Mouse (Mus musculus): ENCODE results near the gene Col11a2. TPM values are rescaled to one million over a fixed set of nuclear protein-coding genes. Genes with fewer than 3 reads are reported as not detected.

Gene Col11a2
- polyA plus RNA-seq, 1 experiment = 6.4 TPM

DNA sequence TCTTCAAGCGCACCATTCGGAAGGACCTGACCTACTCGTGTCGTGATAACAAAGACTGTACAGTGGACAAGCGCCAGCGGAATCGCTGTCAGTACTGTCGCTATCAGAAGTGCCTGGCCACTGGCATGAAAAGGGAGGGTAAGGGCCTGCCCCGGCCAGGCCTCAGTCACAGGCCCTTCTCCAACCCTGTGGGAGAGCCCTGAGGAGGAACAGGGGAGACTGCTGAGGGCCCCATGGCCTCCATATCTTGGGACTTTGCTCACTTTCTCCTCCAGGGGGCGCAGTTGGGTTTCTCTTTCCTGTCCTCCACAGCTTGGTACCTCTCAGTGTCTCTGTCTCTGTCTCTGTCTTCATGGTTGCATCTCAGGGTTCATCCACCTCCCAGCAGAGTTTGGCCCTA, 5.2 kb upstream of the Col11a2 start:
- TF ChIP-seq POLR2A (IDR thresholded peaks at IDR 0.05; ENCODE audit: low read depth, low read length) (no peak), CTCF (IDR thresholded peaks at IDR 0.05; ENCODE audit: extremely low read depth, insufficient read depth, insufficient read length, insufficient replicate concordance) (peak; percentile 63; the same call in 1 of the 2 replicates)
- no peak overlapping the region for H3K27ac ChIP-seq (ENCODE audit: insufficient read depth, low read length)
- peaks cover 40% of the 10 kb centered on the region for H3K36me3 ChIP-seq (ENCODE audit: control insufficient read depth, insufficient read depth, low read length)
- H3K4me1 ChIP-seq (ENCODE audit: control insufficient read depth, insufficient read depth, insufficient read length) = peaks cover 10% of the 10 kb centered on the region; the same call in 1 of the 2 replicates
- H3K4me3 ChIP-seq (ENCODE audit: extremely low read depth, insufficient read depth, insufficient read length) = no peak overlapping the region
- peak; percentile 58 to 68 for DNase-seq (ENCODE audit: low read depth in 1 of 2, low spot score in 2 of 2)
- 82% methylated on average over 10 of the region's 10 CpGs for WGBS
- no peaks in the 10 kb centered on the region for H3K27me3 ChIP-seq (ENCODE audit: control insufficient read depth, insufficient read depth, low read length)

DNA sequence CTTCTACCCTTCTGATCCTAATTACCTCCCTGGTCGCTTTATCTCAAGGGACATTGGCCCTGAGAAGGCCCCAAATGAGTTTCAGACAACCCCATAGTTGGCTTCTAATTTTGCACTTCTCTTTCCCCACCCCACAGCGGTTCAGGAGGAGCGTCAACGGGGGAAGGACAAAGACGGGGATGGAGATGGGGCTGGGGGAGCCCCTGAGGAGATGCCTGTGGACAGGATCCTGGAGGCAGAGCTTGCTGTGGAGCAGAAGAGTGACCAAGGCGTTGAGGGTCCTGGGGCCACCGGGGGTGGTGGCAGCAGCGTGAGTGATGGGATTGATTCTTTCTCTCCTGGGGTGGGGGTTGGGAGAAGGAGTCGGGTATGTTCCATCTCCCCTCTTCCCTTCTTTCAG, 3.7 kb upstream of the Col11a2 start:
- Histone ChIP-seq H3K27ac (ENCODE audit: insufficient read depth, low read length) (no peak overlapping the region), H3K4me1 (ENCODE audit: control insufficient read depth, insufficient read depth, insufficient read length) (peaks cover 9% of the 10 kb centered on the region; the same call in 1 of the 2 replicates), H3K4me3 (ENCODE audit: extremely low read depth, insufficient read depth, insufficient read length) (no peak overlapping the region), H3K36me3 (ENCODE audit: control insufficient read depth, insufficient read depth, low read length) (peaks cover 31% of the 10 kb centered on the region), H3K27me3 (ENCODE audit: control insufficient read depth, insufficient read depth, low read length) (peaks cover 6% of the 10 kb centered on the region; the same call in 1 of the 2 replicates)
- WGBS = 95% methylated on average over 9 of the region's 9 CpGs
- no peak for DNase-seq (ENCODE audit: low read depth in 1 of 2, low spot score in 2 of 2)
- TF ChIP-seq POLR2A (IDR thresholded peaks at IDR 0.05; ENCODE audit: low read depth, low read length) (no peak), CTCF (IDR thresholded peaks at IDR 0.05; ENCODE audit: extremely low read depth, insufficient read depth, insufficient read length, insufficient replicate concordance) (no peak)

DNA sequence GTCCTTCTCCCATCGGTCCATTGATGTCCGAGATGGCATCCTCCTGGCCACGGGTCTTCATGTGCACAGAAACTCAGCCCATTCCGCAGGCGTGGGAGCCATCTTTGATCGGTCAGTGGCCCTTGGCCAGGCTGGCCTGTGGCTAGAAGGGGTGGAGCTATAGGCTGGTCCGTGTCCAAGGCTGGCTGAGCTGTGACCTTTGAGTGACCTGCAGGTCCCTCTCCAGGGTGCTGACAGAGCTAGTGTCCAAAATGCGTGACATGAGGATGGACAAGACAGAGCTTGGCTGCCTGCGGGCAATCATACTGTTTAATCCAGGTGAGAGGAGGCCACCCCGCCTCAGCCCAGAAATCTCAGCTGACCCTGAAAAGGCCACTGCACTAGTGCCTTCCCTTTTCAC, 2.6 kb upstream of the Col11a2 start:
- TF ChIP-seq CTCF (IDR thresholded peaks at IDR 0.05; ENCODE audit: extremely low read depth, insufficient read depth, insufficient read length, insufficient replicate concordance) (no peak), POLR2A (IDR thresholded peaks at IDR 0.05; ENCODE audit: low read depth, low read length) (no peak)
- peaks cover 31% of the 10 kb centered on the region for H3K36me3 ChIP-seq (ENCODE audit: control insufficient read depth, insufficient read depth, low read length)
- H3K27ac ChIP-seq (ENCODE audit: insufficient read depth, low read length) = no peak overlapping the region
- H3K27me3 ChIP-seq (ENCODE audit: control insufficient read depth, insufficient read depth, low read length) = peaks cover 6% of the 10 kb centered on the region; the same call in 1 of the 2 replicates
- H3K4me3 ChIP-seq (ENCODE audit: extremely low read depth, insufficient read depth, insufficient read length) = no peak overlapping the region
- no peak for DNase-seq (ENCODE audit: low read depth in 1 of 2, low spot score in 2 of 2)
- WGBS = 94% methylated on average over 10 of the region's 10 CpGs
- H3K4me1 ChIP-seq (ENCODE audit: control insufficient read depth, insufficient read depth, insufficient read length) = peaks cover 3% of the 10 kb centered on the region; the same call in 1 of the 2 replicates

DNA sequence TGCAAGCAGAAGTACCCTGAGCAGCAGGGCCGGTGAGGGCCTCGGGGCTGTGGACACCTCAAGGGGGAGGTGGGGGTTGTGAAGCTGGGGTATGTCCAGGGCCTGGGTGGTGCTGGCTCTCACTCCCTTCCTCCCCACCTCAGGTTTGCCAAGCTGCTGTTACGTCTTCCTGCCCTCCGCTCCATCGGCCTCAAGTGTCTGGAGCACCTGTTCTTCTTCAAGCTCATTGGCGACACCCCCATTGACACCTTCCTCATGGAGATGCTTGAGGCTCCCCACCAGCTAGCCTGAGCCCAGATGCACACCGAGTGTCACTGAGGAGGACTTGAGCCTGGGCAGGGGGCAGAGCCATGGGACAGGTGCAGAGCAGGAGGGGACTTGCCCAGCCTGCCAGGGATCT, 2.0 kb upstream of the Col11a2 start:
- peaks cover 31% of the 10 kb centered on the region for H3K36me3 ChIP-seq (ENCODE audit: control insufficient read depth, insufficient read depth, low read length)

DNA sequence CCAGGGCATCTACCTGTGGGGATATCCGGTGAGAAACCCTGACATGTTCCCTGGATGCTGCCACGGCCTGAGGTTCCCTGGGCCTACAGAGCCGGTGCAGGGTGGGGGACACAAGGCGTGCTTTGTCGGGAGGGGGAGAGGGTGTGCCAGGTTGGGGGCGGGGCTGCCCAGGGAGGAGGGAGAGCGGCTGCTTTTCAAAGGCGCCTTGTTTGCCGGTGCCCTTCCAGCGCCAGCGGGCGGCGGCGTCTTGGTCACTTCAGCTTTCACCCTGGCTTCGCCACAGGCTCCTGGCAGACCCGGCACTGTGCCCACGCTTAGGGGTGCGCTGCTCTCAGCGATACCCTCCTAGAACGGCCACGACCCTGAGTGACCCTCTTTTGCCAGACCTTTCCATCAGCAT, 797 bp upstream of the Col11a2 start:
- TF ChIP-seq POLR2A (IDR thresholded peaks at IDR 0.05; ENCODE audit: low read depth, low read length) = no peak
- TF ChIP-seq CTCF (IDR thresholded peaks at IDR 0.05; ENCODE audit: extremely low read depth, insufficient read depth, insufficient read length, insufficient replicate concordance) = no peak
- peaks cover 31% of the 10 kb centered on the region for H3K36me3 ChIP-seq (ENCODE audit: control insufficient read depth, insufficient read depth, low read length)
- DNase-seq (ENCODE audit: low read depth in 1 of 2, low spot score in 2 of 2) = no peak
- no peaks in the 10 kb centered on the region; the same call in 1 of the 2 replicates for H3K4me1 ChIP-seq (ENCODE audit: control insufficient read depth, insufficient read depth, insufficient read length)
- WGBS = 54% methylated on average over 19 of the region's 21 CpGs
- H3K27me3 ChIP-seq (ENCODE audit: control insufficient read depth, insufficient read depth, low read length) = peaks cover 6% of the 10 kb centered on the region; the same call in 1 of the 2 replicates
- H3K27ac ChIP-seq (ENCODE audit: insufficient read depth, low read length) = no peak overlapping the region
- H3K4me3 ChIP-seq (ENCODE audit: extremely low read depth, insufficient read depth, insufficient read length) = no peak overlapping the region

More for the DNA sequence above, 2.0 kb upstream of the Col11a2 start:
- 95% methylated on average over 7 of the region's 7 CpGs for WGBS
- Histone ChIP-seq H3K4me3 (ENCODE audit: extremely low read depth, insufficient read depth, insufficient read length) (no peak overlapping the region), H3K27ac (ENCODE audit: insufficient read depth, low read length) (no peak overlapping the region), H3K27me3 (ENCODE audit: control insufficient read depth, insufficient read depth, low read length) (peaks cover 6% of the 10 kb centered on the region; the same call in 1 of the 2 replicates), H3K4me1 (ENCODE audit: control insufficient read depth, insufficient read depth, insufficient read length) (peaks cover 3% of the 10 kb centered on the region; the same call in 1 of the 2 replicates)
- no peak for DNase-seq (ENCODE audit: low read depth in 1 of 2, low spot score in 2 of 2)
- TF ChIP-seq POLR2A (IDR thresholded peaks at IDR 0.05; ENCODE audit: low read depth, low read length) (no peak), CTCF (IDR thresholded peaks at IDR 0.05; ENCODE audit: extremely low read depth, insufficient read depth, insufficient read length, insufficient replicate concordance) (no peak)

DNA sequence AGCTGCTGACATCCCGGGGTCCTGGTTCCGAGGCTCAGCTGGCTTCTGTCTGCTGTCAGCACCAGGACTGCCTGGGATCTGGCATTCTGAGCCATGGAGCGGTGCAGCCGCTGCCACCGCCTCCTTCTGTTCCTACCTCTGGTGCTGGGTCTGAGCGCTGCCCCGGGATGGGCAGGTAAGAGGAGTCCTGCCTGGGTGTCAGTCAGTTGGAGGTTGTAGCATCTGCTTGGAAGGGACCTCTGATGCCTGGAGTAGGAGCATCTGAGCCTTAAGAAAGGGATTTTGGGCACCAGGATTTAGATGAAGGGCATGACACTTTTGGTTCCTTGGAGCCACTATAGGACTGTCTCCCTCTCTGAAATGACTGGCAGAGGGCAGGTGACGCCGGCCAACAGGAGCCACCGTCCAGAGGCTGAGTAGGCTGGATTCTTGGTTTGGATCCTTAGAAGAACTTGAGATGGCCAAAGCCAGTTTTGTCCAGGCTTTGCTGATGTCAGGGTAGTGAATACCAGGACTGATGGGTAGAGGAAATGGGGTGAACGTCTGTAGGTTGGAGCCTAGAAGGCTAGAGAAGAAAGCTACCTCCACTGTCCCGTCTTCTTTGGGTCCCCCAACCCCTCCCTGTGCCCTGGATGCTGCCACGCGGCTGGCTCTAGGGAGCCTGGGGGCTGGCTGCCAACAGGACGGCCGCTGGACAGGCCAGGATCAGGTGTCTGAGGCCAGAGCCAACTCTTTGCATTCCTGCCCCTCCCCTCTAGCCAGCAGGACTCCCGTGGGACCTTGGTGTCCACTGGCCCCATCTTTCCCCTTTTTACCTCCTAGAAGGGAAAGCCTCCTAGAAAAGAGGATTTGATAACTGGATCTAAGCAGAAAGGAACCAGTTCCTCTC, 569 bp downstream of the Col11a2 start:
- TF ChIP-seq POLR2A (IDR thresholded peaks at IDR 0.05; ENCODE audit: low read depth, low read length) (no peak), CTCF (IDR thresholded peaks at IDR 0.05; ENCODE audit: extremely low read depth, insufficient read depth, insufficient read length, insufficient replicate concordance) (no peak)
- H3K36me3 ChIP-seq (ENCODE audit: control insufficient read depth, insufficient read depth, low read length) = peaks cover 25% of the 10 kb centered on the region
- H3K27ac ChIP-seq (ENCODE audit: insufficient read depth, low read length) = no peak overlapping the region
- no peak for DNase-seq (ENCODE audit: low read depth in 1 of 2, low spot score in 2 of 2)
- H3K27me3 ChIP-seq (ENCODE audit: control insufficient read depth, insufficient read depth, low read length) = peaks cover 6% of the 10 kb centered on the region; the same call in 1 of the 2 replicates
- no peak overlapping the region for H3K4me3 ChIP-seq (ENCODE audit: extremely low read depth, insufficient read depth, insufficient read length)
- H3K4me1 ChIP-seq (ENCODE audit: control insufficient read depth, insufficient read depth, insufficient read length) = no peaks in the 10 kb centered on the region
- WGBS = 37% methylated on average over 17 of the region's 17 CpGs
